Mouse (Mus musculus): ENCODE results near the gene Xirp1.

Xirp1 gene

DNA sequence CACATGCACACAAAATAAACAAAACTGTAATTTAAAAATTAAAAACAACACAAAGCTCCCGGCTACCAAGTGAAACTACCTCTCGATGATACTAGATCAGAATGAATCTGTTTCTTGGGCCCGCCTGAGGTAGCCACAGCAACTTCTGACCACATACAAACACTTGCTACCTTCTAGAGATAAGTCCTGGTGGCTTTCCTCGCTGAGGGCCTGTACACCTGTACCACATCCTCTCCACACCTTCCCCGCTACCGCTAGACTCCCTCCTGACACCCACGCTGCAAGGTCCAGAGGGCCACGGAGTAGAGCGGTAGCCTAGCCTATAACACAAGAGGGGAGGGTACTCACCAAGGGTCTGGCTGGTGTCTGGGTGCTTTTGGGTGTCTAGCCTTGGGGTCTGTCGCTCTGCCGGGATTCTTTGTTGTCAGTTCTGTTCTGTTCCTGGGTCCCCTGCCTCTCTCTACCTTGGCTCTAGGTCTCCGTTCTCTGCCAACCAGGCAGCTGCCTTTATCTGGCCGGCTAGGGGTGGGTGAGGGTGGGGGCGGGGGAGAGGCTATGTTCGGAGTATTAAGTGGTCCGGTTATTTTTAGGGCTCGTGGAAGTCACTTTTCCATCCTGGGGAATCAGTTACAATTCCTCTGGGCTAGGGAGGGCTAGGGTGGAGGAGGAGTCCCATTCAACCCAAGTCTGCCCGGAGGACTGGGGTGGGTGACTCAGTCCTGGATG is at the start of gene Xirp1:
TSS of gene Xirp1 (minus strand) at position 513 of the 726 bp plus-strand sequence.
- no peak for DNase-seq

- DNase-seq: peak; percentile 88
These were observed 49.8 kb upstream of the Xirp1 start for GRCm38 (mm10) chr9:120073169-120073568.

- no peak for DNase-seq
These were observed 47.9 kb upstream of the Xirp1 start for GRCm38 (mm10) chr9:120071251-120071650.

GRCm38 (mm10) chr9:120069779-120070178 is 46.4 kb upstream of the Xirp1 start, which contains the start of gene Cx3cr1:
Cx3cr1 (minus strand) TSS chr9:120069879.
- no peak for DNase-seq

GRCm38 (mm10) chr9:120068047-120068446 is 44.6 kb upstream of the Xirp1 start:
- DNase-seq: no peak

- no peak for DNase-seq
These were observed 44.2 kb upstream of the Xirp1 start for GRCm38 (mm10) chr9:120067609-120068008.

GRCm38 (mm10) chr9:120064317-120064716 is 40.9 kb upstream of the Xirp1 start:
- DNase-seq: no peak

DNA sequence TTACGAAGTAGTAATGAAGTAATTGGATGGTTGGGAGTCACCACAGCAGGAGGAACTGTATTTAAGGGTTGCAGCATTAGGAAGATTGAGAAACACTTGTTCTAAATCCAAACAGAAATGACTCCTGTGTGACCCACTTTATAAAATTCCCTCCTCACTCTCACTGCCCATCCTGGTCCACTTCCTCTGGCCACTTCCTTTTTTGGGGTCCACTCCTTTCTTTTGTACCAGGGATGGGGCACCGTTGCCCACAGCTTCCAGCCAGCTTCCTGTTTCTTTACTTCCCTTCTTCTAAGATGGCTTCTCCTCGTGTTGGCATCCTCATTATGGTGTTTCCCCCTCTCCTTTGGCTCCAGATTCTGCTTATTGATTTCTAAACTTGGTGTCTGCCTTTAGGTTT is 35.3 kb upstream of the Xirp1 start:
- no peak for DNase-seq

DNA sequence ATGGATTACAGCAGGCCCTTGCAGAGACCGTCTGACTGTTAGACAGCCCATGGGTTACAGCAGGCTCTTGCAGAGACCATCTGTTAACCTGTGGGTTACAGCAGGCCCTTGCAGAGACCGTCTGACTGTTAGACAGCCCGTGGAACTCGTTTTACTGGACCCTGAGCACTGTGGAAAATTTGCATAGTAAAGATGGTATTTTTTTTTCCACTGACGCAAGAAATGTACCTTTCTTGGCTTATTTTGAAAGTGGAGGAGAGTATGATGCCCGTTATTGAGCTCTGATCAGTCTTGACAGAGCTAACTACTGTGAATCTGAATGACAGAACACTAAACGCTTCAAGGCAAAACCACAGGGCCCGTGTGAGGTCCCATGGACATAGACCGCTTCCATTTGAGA is 32.8 kb upstream of the Xirp1 start:
- no peak for DNase-seq

- DNase-seq: no peak
These were observed 31.3 kb upstream of the Xirp1 start for GRCm38 (mm10) chr9:120054545-120055277.

DNA sequence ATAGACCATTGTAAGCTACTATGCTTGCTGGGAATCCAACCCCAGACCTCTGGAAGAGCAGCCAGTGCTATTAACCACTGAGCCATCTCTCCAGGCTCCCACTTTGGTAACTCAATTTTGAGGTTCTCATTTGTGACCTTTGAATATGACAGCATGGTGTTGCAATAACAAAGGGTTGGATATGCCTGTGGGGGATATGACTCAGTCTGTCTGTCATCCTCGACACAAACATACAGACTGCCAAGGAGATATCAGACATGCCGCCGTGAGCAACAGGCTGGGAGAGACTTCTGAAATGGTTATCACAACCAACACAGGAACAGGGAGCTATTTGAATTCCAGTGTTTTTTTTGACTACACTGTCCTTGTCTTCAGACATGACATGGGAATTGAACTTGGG is 26.0 kb upstream of the Xirp1 start:
- DNase-seq: no peak

DNA sequence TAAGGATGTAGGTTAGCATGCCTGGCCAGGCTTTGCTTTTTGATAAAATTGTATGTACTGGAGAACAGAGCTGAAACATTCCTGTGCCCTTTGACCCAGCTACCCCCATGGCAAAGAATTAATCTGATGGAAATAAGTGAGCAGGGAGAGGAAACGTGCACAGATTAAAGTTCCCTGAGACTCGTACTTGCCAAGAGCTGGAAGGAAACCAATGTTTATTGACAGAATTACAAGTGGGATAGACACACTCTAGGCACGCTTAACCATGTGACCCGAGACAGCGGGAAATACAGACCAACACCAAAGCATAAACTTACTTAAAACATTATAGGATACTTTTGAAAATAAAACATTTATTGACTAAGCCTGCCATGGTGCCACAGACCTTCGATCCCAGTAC is 25.1 kb upstream of the Xirp1 start:
- no peak for DNase-seq

DNA sequence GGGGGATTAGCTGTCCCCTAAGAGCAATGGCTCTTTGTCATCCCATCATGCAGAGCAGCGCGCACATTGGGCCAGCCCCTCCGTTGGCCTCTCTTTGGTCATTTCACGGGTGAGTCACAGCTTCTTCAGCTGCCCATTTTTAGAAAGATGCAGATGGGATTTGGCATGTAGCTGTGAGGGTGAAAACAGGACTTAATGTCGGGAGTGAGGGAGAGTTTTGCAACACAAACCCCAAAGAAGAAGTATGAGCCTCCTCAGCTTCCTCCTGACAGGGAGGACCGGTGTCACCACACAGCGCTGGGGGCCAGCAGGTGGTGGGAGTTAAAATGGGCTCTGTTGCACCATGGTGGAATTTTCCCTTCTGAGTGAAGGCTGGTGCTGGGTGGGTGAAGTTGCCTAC is 19.7 kb upstream of the Xirp1 start:
- DNase-seq: no peak

- no peak for DNase-seq
These were observed 14.0 kb upstream of the Xirp1 start for GRCm38 (mm10) chr9:120037414-120037813.

GRCm38 (mm10) chr9:120034375-120034774 is 11.0 kb upstream of the Xirp1 start:
- DNase-seq: no peak

DNA sequence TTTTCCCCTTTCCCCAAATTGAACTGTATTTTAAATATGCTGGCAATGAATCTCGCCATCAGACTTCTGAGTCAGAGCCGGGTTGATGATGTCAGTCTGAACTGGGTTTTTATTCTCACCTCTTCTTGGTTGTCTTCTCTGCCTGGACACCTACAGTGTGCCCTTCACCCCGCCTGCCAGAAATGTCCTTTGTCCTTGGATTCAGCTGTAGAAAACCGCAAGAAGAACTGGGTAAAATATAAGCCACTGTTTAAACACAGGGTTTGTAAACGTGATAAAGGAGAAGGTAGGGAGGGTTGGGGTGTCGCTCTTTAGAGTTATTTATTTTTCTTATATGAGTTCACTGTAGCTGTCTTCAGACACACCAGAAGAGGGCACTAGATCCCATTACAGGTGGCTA is 9.3 kb upstream of the Xirp1 start:
- DNase-seq: no peak

DNA sequence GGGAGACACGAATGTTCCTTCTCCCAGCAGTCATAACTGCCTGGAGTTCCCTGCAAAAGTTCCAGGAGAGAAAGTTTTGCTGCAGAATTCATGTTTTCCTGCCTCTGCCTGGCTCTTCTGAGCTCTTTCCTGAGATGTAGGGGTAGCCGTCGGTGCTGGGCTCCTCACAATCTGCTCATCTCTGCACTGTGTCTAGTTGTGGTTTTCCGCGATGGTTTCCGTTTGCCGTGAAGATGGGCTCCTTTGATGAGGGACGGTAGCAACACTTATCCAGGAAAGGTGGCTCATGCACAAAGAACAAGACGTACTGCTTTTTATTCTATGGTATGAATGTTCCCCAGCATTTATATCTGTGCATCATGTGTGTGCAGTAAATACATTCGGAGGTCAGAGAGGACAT is 7.0 kb upstream of the Xirp1 start:
- DNase-seq: no peak

DNA sequence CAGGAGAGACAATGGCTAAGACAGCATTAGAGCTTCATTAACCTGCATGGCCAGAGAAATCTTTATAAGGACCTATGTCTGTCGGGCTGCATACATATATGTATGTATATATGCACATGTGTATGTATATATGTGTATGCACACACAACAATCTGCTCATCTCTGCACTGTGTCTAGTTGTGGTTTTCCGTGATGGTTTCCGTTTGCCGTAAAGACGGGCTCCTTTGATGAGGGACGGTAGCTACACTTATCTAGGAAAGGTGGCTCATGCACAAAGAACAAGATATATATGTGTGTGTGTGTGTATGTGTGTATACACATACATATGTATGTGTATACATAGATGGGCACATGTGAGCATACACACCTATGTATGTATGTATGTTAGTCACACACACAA is 6.5 kb upstream of the Xirp1 start:
- DNase-seq: no peak

DNA sequence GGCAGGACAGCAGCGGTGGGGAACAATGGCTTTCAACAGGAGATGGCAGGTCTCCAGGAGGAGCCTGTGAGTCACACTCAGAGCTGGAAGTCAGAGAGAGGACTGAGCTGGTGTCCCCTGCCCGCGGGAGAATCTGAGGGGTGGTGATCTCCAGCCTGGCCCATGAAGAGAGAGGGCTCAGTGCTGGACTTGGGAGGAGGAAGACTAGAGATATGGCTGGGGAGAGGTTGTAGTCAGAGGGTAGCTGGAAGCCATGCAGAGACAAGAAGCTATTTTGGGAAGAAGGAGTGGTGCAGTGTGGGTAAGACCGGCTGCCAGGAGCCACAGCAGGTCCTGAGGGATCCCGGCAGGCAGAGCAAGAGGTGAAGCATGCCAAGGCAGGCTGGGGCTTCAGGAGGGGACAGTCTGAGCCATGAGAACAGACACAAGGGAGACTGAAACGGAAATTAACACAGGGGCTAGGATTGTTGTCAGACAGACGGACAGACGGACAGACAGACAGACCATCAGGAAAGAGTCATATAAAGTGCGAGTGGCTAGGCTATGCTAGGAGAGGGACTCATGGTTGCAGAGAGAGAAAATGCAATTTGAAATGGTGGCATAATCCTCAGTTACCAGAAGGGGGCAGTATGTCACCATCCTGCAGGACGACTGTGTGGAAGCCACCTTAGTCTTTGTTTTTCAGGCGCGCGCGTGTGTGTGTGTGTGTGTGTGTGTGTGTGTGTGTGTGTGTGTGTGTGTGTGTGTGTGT is 4.2 kb upstream of the Xirp1 start:
- DNase-seq: peak; percentile 23

- no peak for DNase-seq
These were observed 1.2 kb upstream of the Xirp1 start for GRCm38 (mm10) chr9:120024625-120025024.

GRCm38 (mm10) chr9:120024171-120024570 is 773 bp upstream of the Xirp1 start:
- no peak for DNase-seq

- no peak for DNase-seq
These were observed 2.2 kb downstream of the Xirp1 start for GRCm38 (mm10) chr9:120021164-120021563.

GRCm38 (mm10) chr9:120020285-120020890 is 3.0 kb downstream of the Xirp1 start:
- DNase-seq: peak; percentile 81

Data from kidney, adult 18-20 months (tissue).